Mouse (Mus musculus) testis, adult 2 months (tissue): Measurements from ENCODE around the gene Prrc2a.
A peak's percentile ranks its signal among the peaks of the same experiment; 100 is the strongest.

Experiments used
- CTCF ChIP-seq: fragments of 200-500 bp; IDR thresholded peaks from 2 replicates; pipeline ENCODE4 v1.5.1; 2012; ENCODE audit warnings: low read depth, mild to moderate bottlenecking, inconsistent platforms, low read length, moderate library complexity; ENCODE audit not compliant: control insufficient read depth, insufficient read depth, insufficient replicate concordance
- POLR2A ChIP-seq: fragments of 200-500 bp; IDR thresholded peaks from 2 replicates; pipeline ENCODE4 v1.6.1; 2012; ENCODE audit warnings: low read depth, mild to moderate bottlenecking, inconsistent platforms, low read length, moderate library complexity; ENCODE audit not compliant: control insufficient read depth

- TF ChIP-seq CTCF (no peak; the same call in 1 of the 2 replicates), POLR2A (peak; percentile 70)
These were observed 29.7 kb downstream of the Prrc2a start, which contains the start of gene Bag6 for GRCm38 (mm10) chr17:35134801-35135590.
